Mouse (Mus musculus) layer of hippocampus, postnatal 14 days (tissue): ENCODE measurements around the gene Wnk4. TPM values are rescaled to one million over a fixed set of nuclear protein-coding genes. Genes with fewer than 3 reads are reported as not detected.
A peak's percentile ranks its signal among the peaks of the same experiment; 100 is the strongest.
"Not testable (repeated sequence)": the region's sequence is repeated elsewhere in the genome, so short reads cannot be mapped to it uniquely, and the experiment has no call there.

Experiments
- DNase-seq, 2 experiments: peaks; one replicate each; pipeline ENCODE4 v3.0.0; 2021 to 2022; ENCODE audit warnings: low spot score in 2 of 2, mixed read lengths in 1 of 2
- total RNA-seq, 2 experiments: library from RNA; stranded (reverse); gene quantifications; 2 replicates each; pipeline ENCODE4 v1.2.3; 2021

The Wnk4 gene
- total RNA-seq, 2 experiments from 2014 or later = 6.9 to 9.4 TPM

DNA sequence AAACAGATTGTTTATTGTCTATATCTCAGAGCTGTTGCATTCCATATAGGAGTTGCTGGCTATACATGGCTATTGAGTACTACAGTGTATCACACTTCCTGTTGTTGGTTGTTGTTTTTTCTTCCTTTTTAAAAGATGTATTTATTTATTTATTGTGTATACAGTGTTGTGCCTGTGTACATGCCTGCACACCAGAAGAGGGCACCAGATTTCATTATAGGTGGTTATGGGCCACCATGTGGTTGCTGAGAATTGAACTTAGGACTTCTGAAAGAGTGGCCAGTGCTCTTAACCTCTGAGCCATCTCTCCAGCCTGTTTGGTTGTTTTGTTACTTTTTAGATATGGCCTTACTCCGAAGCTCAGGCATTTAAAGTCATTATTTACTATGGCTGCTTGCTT lies 54.2 kb downstream of the Wnk4 start:
- no peak for DNase-seq

- DNase-seq = no peak
These were observed 54.8 kb downstream of the Wnk4 start for GRCm38 (mm10) chr11:101315082-101315650.

GRCm38 (mm10) chr11:101315665-101316500 lies 55.5 kb downstream of the Wnk4 start, which contains the start of gene Psme3:
Psme3 (plus strand) TSS chr11:101316213.
- DNase-seq = peak; percentile 94 to 96

GRCm38 (mm10) chr11:101316501-101316917 lies 56.1 kb downstream of the Wnk4 start:
- DNase-seq = no peak

DNA sequence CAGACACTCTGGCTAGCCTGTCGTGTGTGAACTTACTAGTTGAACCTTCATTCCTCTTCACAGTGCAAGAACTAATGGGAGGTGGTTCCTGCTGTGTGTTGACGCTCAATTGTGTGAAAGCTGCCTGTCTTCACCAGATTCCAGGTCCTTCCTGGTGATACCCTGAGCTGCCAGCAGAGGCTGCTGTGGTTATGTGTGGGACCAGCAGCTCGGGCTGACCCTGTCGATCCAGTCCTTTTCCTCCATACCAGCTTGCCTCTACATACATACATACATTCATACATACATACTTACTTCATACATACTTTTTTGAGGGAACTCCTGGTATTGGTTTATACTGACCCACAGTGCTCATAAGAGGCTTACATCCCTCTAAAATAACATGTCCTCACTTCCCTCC lies 63.2 kb downstream of the Wnk4 start:
- peak; percentile 68 to 79 for DNase-seq

GRCm38 (mm10) chr11:101324763-101325162 lies 64.4 kb downstream of the Wnk4 start, which contains the start of gene Aoc2:
Aoc2 (plus strand) TSS chr11:101325063.
- DNase-seq = no peak

GRCm38 (mm10) chr11:101325201-101325600 lies 64.8 kb downstream of the Wnk4 start:
- not testable (repeated sequence) for DNase-seq

DNA sequence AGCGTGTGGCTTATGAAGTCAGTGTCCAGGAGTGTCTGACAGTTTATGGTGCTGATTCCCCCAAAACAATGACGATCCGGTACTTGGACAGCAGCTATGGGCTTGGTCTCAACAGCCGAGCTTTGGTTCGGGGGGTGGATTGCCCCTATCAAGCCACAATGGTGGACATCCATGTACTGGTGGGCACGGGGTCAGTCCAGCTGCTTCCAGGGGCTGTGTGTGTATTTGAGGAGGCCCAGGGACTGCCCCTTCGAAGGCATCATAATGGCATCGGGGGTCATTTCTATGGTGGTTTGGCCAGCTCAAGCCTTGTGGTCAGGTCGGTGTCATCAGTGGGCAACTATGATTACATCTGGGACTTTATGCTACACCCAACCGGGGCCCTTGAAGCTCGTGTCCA lies 65.8 kb downstream of the Wnk4 start:
- DNase-seq = no peak

Other genes with a start within 250 kb of the Wnk4 start
- gene Naglu, start 190.6 kb upstream of the Wnk4 start, total RNA-seq = 10 to 100 TPM in 1 of 2 experiments, 1 to 10 TPM in 1; 9.3 to 10.3 TPM
- under 1 TPM; 0.38 to 0.81 TPM for gene Hsd17b1, start 182.2 kb upstream of the Wnk4 start, total RNA-seq
- 10 to 100 TPM; 32.6 to 35.7 TPM for gene Coasy, start 178.0 kb upstream of the Wnk4 start, total RNA-seq
- gene Mlx, start 173.3 kb upstream of the Wnk4 start, total RNA-seq = 10 to 100 TPM; 46.3 to 49.6 TPM
- 1 to 10 TPM; 2.7 to 4.9 TPM for gene Psmc3ip, start 165.1 kb upstream of the Wnk4 start, total RNA-seq
- gene Retreg3, start 140.7 kb upstream of the Wnk4 start, total RNA-seq = 10 to 100 TPM; 57.1 to 61.1 TPM
- gene Tubg1, start 140.6 kb upstream of the Wnk4 start, total RNA-seq = 10 to 100 TPM; 48.9 to 52.6 TPM
- 10 to 100 TPM; 36.7 to 41.0 TPM for gene Tubg2, start 104.7 kb upstream of the Wnk4 start, total RNA-seq
- gene Cntnap1, start 90.0 kb upstream of the Wnk4 start, total RNA-seq = 100 to 1,000 TPM; 137 to 149 TPM
- gene Plekhh3, start 89.2 kb upstream of the Wnk4 start, total RNA-seq = 10 to 100 TPM; 14.2 to 16.1 TPM
- under 1 TPM in 1 of 2 experiments, not detected in 1; 0.18 TPM for gene Ccr10, start 85.1 kb upstream of the Wnk4 start, total RNA-seq
- 10 to 100 TPM; 38.2 to 40.0 TPM for gene Ezh1, start 34.1 kb upstream of the Wnk4 start, total RNA-seq
- 10 to 100 TPM; 74.0 to 75.7 TPM for gene Ramp2, start 14.5 kb upstream of the Wnk4 start, total RNA-seq
- 10 to 100 TPM; 72.3 to 80.9 TPM for gene Vps25, start 6.9 kb upstream of the Wnk4 start, total RNA-seq
- under 1 TPM; 0.33 to 0.46 TPM for gene Cntd1, start 18.4 kb downstream of the Wnk4 start, total RNA-seq
- 10 to 100 TPM; 82.2 to 93.7 TPM for gene Coa3, start 18.5 kb downstream of the Wnk4 start, total RNA-seq
- gene Becn1, start 41.7 kb downstream of the Wnk4 start, total RNA-seq = 100 to 1,000 TPM; 182 to 185 TPM
- 100 to 1,000 TPM; 103 to 114 TPM for gene Psme3, start 55.6 kb downstream of the Wnk4 start, total RNA-seq
- 1 to 10 TPM; 4.8 to 5.4 TPM for gene Aoc2, start 64.5 kb downstream of the Wnk4 start, total RNA-seq
- 1 to 10 TPM; 1.6 to 2.7 TPM for gene Aoc3, start 70.0 kb downstream of the Wnk4 start, total RNA-seq
- gene G6pc, start 107.0 kb downstream of the Wnk4 start, total RNA-seq = under 1 TPM in 1 of 2 experiments, not detected in 1; 0.14 TPM
- 10 to 100 TPM; 41.9 to 43.7 TPM for gene Aarsd1, start 157.0 kb downstream of the Wnk4 start, total RNA-seq
- 1 to 10 TPM; 4.8 to 5.7 TPM for gene Gm27029, start 164.2 kb downstream of the Wnk4 start, total RNA-seq
- 10 to 100 TPM; 29.7 to 30.1 TPM for gene Rundc1, start 164.5 kb downstream of the Wnk4 start, total RNA-seq
- gene Ptges3l, start 164.8 kb downstream of the Wnk4 start, total RNA-seq = 1 to 10 TPM; 3.2 to 4.8 TPM
- 10 to 100 TPM; 45.9 to 49.9 TPM for gene Rpl27, start 181.7 kb downstream of the Wnk4 start, total RNA-seq
- 1 to 10 TPM; 2.6 to 3.1 TPM for gene Ifi35, start 187.8 kb downstream of the Wnk4 start, total RNA-seq
- 100 to 1,000 TPM; 210 to 231 TPM for gene Rnd2, start 204.4 kb downstream of the Wnk4 start, total RNA-seq
- 10 to 100 TPM; 53.0 to 64.9 TPM for gene Vat1, start 205.7 kb downstream of the Wnk4 start, total RNA-seq